Mouse (Mus musculus) E14TG2a.4 (cell line): ENCODE measurements around the gene Ints6.
A peak's percentile ranks its signal among the peaks of the same experiment; 100 is the strongest.

Experiments
- H3K27me3 ChIP-seq: 2 replicates; pipeline ENCODE4 v1.6.1; 2014; ENCODE audit warnings: low read length, control low read depth; ENCODE audit not compliant: insufficient read depth
- H3K36me3 ChIP-seq: 2 replicates; pipeline ENCODE4 v1.6.1; 2014; ENCODE audit warnings: low read length, control low read depth; ENCODE audit not compliant: insufficient read depth
- H3K4me1 ChIP-seq: replicated peaks from 2 replicates; pipeline ENCODE4 v1.6.1; 2014; ENCODE audit warnings: low read depth, low read length, control low read depth
- H3K4me3 ChIP-seq: replicated peaks from 2 replicates; pipeline ENCODE4 v1.5.1; 2014; ENCODE audit warnings: mild to moderate bottlenecking, low read length
- H3K9me3 ChIP-seq: 2 replicates; pipeline ENCODE4 v1.6.1; 2014; ENCODE audit warnings: low read length, control low read depth
- CTCF ChIP-seq: conservative IDR thresholded peaks from 2 replicates; pipeline ENCODE4 v1.5.1; 2014; ENCODE audit warnings: low read length
- NANOG ChIP-seq: IDR thresholded peaks from 2 replicates; pipeline ENCODE4 v1.6.1; 2014; ENCODE audit warnings: borderline replicate concordance, low read length, mixed read lengths
- POU5F1 ChIP-seq: IDR thresholded peaks from 2 replicates; pipeline ENCODE4 v1.6.1; 2014; ENCODE audit warnings: low read length, borderline replicate concordance

The Ints6 gene

DNA sequence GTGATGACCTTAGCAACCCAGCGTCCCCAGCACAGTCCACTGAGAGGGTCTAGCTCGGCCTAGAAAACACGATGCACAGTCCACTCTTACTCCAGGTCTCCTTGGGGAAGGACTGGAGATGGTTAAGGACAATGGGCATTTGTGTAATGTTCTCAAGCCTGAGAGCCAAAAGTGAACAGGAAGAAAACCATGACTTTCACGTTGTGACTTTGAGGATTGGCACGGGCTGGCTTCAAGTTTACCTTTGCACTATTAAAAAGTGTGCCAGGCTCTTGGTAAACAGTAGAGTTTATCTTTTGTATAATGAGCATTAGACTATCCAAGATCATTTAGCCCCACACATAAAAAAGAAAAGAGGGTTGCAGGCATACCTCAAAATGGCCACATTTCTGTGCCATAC lies 22.0 kb upstream of the Ints6 start:
- H3K27me3 ChIP-seq, result no peaks in the 10 kb centered on the region
- H3K4me1 ChIP-seq, result no peaks in the 10 kb centered on the region
- H3K36me3 ChIP-seq, result no peaks in the 10 kb centered on the region
- no peaks in the 10 kb centered on the region for H3K9me3 ChIP-seq
- H3K4me3 ChIP-seq, result no peak overlapping the region
- TF ChIP-seq POU5F1 (no peak), NANOG (no peak), CTCF (no peak)

DNA sequence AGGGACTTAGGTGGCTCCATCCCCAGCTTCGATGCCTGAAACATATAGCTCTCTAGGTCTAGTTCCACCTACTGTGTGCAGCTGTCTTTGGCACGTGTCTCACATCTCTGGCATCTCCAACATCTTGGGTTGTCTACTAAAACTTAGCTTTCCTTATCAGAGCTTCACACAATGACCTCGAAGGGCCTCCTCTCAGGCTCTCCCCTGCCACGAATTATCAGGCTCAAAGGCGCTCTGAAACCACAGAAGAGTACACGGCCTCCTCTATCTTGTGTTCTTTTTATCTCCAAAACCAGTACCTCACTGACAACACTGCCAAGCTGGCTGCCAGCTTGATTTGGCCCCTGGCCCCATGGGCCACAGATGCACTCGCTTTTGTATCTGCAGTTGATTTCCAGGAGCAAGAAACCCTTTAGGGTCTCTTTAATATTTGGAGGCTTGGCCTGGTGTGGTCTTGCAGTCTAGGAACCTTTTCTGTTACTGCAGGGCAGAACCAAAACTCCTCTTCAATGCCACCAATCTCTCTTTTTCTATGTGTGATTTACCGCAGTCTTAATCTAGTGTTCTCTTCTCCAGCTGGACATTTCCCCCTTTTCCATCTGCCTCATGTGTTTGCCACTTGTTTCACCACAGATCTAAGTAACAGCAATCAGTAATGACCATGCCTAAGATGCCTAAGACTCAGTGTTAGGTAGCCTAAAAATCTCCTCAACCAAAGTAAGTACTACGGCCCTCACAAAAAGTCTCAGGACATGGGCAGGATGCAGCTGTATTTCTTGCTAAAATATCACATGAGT lies 19.7 kb upstream of the Ints6 start:
- Histone ChIP-seq H3K4me1 (peaks cover 7% of the 10 kb centered on the region; the same call in 1 of the 2 replicates), H3K4me3 (no peak overlapping the region), H3K9me3 (no peaks in the 10 kb centered on the region), H3K36me3 (no peaks in the 10 kb centered on the region), H3K27me3 (no peaks in the 10 kb centered on the region)
- TF ChIP-seq POU5F1, result no peak

DNA sequence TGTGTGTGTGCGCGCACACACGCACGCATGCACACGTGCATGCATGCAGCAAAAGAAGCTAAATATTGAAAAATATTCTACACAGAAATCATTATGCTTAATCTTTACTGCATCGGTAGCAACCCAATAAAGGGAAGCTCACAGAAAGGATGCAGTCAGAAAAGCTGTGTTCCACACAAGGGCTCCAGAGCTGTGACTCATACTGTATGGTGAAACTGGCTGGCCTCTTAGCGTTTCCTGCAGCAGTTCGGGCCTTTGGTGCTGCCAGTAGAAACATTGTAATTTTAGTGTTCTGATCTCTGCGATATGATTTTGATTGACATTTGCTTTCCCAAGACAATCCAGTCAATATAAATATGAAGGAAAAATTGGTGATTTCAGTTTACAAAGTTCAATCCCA lies 17.1 kb upstream of the Ints6 start:
- no peaks in the 10 kb centered on the region for H3K36me3 ChIP-seq
- no peak overlapping the region for H3K4me3 ChIP-seq
- H3K4me1 ChIP-seq, result peaks cover 29% of the 10 kb centered on the region
- no peak for TF ChIP-seq CTCF
- no peak for TF ChIP-seq NANOG
- no peak for TF ChIP-seq POU5F1
- H3K27me3 ChIP-seq, result no peaks in the 10 kb centered on the region
- no peaks in the 10 kb centered on the region for H3K9me3 ChIP-seq

DNA sequence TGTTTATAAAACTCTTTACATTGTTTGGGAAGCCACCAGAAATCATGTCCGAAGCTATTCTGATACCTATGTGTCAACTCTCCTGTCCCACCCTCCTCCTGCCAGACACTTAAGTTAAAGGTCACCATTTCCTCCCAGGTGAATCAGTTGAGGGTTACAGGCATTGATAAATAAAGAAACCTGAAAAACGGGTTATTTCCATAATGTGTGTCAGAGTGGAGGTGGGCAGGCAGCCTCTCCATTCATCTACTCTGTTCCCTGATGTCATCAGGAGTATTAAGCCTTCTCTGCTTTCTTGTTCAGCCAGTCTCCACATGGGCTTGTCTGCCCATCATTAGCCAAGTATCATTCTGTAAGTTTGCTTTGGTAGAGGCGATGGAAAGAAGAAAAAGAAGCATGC lies 14.1 kb upstream of the Ints6 start:
- Histone ChIP-seq H3K9me3 (no peaks in the 10 kb centered on the region), H3K27me3 (no peaks in the 10 kb centered on the region), H3K4me1 (peaks cover 38% of the 10 kb centered on the region), H3K36me3 (no peaks in the 10 kb centered on the region), H3K4me3 (no peak overlapping the region)
- no peak for TF ChIP-seq CTCF
- TF ChIP-seq NANOG, result no peak
- no peak for TF ChIP-seq POU5F1

DNA sequence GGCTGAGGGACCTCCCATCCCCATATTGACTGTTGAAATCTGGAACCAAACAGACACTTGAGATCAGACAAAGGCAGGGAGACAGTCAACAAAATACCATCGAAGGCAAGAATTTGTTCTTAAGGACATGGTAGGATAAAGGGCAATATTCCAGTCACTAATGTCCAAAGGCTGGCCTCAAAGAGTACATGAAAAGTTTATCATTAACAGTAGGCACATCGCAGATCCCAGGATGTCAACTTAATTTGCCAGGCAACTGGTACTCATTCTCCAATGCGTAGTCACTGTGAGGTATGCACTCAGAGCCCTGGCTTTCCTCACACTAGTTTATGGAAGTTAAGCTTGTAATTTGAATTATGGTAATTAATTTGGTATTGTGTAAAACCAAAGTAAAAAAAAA lies 13.3 kb upstream of the Ints6 start:
- Histone ChIP-seq H3K4me3 (no peak overlapping the region), H3K4me1 (peaks cover 38% of the 10 kb centered on the region), H3K9me3 (no peaks in the 10 kb centered on the region), H3K27me3 (no peaks in the 10 kb centered on the region), H3K36me3 (no peaks in the 10 kb centered on the region)
- no peak for TF ChIP-seq NANOG
- no peak for TF ChIP-seq CTCF
- TF ChIP-seq POU5F1, result no peak

DNA sequence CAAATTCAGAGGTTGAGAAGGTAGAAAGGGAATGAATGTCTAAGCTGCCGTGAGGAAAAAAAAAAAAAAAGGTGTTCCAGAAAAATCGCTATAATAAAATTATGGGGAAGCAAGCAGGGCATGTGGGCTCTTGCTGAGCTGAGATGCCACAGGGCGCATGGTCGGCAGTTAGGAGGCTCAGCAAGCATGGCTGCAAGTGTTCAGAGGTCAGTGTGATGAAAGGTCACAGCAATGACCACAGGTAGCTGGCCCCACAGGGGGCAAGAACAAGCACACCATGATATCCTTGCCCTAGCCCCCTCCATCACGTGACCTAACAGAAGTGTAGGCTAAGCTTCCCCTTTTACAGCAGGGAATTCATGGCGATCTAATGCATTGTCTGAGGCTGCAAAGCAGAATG lies 12.8 kb upstream of the Ints6 start:
- peaks cover 38% of the 10 kb centered on the region for H3K4me1 ChIP-seq
- H3K27me3 ChIP-seq, result no peaks in the 10 kb centered on the region
- H3K36me3 ChIP-seq, result no peaks in the 10 kb centered on the region
- TF ChIP-seq NANOG, result no peak
- no peak for TF ChIP-seq POU5F1
- TF ChIP-seq CTCF, result no peak
- 0 out of 2 replicates have a peak overlapping the region, but pooled peaks have one; percentile 10 for H3K4me3 ChIP-seq
- no peaks in the 10 kb centered on the region for H3K9me3 ChIP-seq

DNA sequence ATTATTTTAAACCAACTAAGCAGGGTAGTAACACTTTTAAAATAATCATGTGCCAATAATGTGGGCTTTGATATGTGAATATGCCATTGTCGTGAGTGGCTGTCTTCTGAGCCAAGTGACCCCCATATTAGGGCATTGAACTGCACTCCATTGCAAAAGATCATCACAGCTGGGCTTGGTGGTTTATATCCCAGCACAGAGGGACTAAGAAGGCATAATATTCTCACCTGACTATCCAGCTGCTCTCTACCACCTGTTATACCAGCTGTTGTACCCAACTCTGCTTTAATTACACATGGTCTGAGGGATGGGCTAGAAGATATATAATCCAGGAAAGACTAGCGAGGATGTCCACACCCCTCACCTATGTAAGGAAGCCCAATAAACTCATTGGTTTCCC lies 4.4 kb upstream of the Ints6 start:
- no peaks in the 10 kb centered on the region for H3K9me3 ChIP-seq
- no peaks in the 10 kb centered on the region for H3K36me3 ChIP-seq
- no peak overlapping the region for H3K4me3 ChIP-seq
- H3K27me3 ChIP-seq, result no peaks in the 10 kb centered on the region
- TF ChIP-seq POU5F1, result no peak
- H3K4me1 ChIP-seq, result peaks cover 17% of the 10 kb centered on the region

DNA sequence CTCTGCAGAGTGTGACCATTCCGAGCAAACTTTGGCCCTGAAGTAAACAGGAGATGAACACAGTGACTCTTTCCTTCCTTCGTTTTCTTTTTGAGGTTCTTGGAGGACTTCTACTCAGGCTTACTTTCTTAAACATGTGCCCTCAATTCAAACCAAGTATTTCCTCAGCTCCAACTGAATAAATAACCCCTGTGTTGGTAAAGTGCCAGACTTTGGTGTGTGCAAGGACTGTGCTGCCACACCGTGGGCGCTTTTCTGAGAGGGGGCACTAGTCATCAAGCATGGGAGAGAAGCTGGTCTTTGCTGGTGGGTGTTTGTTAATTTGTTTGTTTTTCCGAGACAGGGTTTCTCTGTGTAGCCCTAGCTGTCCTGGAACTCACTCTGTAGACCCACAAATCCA lies 3.4 kb upstream of the Ints6 start:
- H3K4me1 ChIP-seq, result peaks cover 18% of the 10 kb centered on the region
- H3K9me3 ChIP-seq, result no peaks in the 10 kb centered on the region
- no peaks in the 10 kb centered on the region for H3K27me3 ChIP-seq
- peaks cover 3% of the 10 kb centered on the region for H3K36me3 ChIP-seq
- H3K4me3 ChIP-seq, result no peak overlapping the region
- TF ChIP-seq CTCF, result no peak
- no peak for TF ChIP-seq NANOG
- no peak for TF ChIP-seq POU5F1

DNA sequence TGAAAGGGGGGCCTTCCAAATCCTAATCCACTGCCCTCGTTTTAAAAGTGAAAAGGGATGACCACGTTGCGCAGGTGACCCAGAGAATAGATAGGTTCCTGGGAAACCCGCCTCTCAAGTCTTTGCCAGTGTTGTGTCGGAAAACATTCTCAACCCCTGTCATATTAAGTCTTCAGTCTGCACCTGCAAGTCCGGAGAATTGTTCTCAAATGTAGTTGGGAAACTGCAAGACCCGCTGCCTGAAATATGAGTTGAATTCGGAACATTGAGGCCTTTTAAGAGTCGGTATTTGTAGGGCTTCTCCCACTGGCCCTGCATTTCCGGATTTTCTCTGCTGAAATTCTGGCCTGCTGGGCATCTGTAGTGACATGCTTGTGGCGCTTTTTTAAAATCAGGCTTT lies 974 bp upstream of the Ints6 start:
- Histone ChIP-seq H3K4me1 (peaks cover 36% of the 10 kb centered on the region), H3K27me3 (no peaks in the 10 kb centered on the region), H3K36me3 (peaks cover 23% of the 10 kb centered on the region), H3K9me3 (no peaks in the 10 kb centered on the region), H3K4me3 (peak overlapping the region; percentile 85)
- TF ChIP-seq NANOG, result no peak
- TF ChIP-seq POU5F1, result no peak
- TF ChIP-seq CTCF, result no peak
